Mouse (Mus musculus) left cerebral cortex, postnatal 10 days (tissue): ENCODE data around the gene Patj. TPM values are rescaled to one million over a fixed set of nuclear protein-coding genes. Genes with fewer than 3 reads are reported as not detected.
"Not testable (repeated sequence)": the region's sequence is repeated elsewhere in the genome, so short reads cannot be mapped to it uniquely, and the experiment has no call there.

Source experiments
- DNase-seq, 2 experiments: peaks; one replicate each; pipeline ENCODE4 v3.0.0; 2021 to 2022; ENCODE audit warnings: low spot score in 2 of 2, mixed read lengths in 1 of 2; ENCODE audit errors: extremely low spot score in 1 of 2
- intact Hi-C: fragments of 180-260 bp; cut with DNase I; formaldehyde crosslinking; loops from one replicate; pipeline ENCODE4 v1.15.1; 2025
- total RNA-seq, 2 experiments: library from RNA; stranded (reverse); gene quantifications; 2 replicates each; pipeline ENCODE4 v1.2.3; 2021

Patj gene
- total RNA-seq, 2 experiments from 2014 or later: 7.7 to 8.1 TPM

DNA sequence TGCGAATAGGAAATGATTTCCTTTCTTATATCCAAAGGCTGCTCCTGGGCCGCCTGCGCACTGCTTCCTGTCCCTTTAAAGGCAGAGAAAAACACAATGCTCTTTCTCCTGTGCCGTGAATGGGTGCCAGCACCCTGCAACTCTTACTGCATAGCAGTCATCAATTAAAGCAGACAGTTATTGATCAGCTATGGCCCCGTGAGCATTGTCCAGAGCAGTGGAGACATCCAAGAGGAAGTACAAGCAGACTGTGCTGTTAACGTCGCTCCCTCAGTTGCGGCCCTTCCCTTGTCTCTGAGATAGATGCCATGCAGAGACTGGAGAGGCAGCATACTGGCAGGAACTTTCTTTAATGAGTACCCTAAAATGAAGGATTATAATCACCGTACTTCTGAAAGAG is 292.9 kb downstream of the Patj start:
- DNase-seq: no peak
- intact Hi-C loops: no loop called here

DNA sequence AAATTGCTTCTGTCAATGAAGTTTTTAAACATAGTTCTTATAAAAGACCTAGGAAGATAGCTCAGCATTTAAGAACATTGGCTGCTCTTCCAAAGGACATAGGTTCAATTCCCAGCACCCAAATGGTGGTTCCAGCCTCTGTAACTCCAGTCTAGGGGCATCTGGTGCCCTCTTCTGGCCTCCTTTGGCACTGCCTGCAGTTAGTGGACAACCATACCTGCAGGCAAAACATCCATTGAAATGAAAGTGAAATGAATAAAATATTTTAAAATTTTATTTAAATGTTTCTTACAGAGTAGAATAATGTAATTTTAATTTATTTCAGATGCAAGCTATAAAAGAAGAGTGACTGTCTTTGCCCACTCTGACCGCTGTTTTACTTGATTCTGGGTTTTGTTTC is 294.4 kb downstream of the Patj start:
- intact Hi-C loops: loop anchor here (10.0 kb wide), 1 partner anchor 1995 kb away; no protein-coding TSS in a partner anchor
- no peak for DNase-seq

DNA sequence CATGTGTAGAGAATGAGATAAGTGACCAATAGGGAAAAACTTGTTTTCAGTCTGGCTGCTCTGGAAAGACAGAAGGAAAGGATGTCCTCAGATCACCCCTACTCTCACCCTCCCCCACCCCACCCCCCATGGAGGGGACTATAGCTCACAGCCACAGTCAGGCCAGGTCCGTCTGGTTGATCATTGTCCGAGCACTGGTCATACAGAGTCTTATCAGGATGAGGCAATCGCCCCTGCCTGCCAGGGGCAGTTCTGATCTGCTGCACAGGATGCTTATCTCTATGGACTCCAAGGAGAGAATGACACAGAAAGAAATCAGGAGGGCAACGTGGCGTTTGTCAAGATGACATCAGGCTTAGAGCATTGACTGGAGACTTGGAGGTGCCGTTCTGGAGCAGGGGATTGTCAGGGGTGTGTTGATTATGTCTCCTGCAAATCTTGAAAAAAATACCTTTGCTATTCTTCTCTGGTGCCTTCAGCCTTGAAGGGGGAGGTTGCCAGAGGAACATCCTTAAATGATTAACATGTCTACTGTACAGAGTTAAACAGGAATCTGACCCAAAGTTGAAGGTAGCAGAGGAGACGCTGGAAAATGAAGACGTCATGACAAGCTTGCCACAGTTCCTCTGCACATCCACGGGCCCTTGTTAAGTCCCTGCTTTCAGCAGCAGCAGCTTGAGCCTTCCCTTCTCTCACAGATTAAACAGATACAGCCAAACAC is 298.0 kb downstream of the Patj start:
- DNase-seq: no peak
- intact Hi-C loops: loop anchor here (10.0 kb wide), 1 partner anchor 1999 kb away; no protein-coding TSS in a partner anchor

DNA sequence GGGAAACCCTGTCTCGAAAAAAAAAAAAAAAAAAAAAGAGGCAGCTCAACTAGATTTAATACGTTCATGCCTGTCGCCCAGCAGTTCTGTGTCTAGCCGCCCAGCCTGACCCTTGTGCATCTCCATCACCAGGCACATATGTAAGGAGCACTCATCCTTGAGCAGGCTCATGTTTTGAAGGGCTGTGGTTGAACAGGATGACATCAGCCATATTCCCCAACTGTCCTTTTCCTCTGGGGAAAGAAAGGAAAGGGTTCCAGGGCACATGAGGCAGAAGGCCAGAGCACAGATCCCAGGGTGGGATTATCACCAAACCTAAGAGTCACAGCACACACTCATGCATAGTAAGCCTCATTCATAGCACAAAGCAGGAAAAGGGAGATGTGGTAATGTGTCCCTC is 302.3 kb downstream of the Patj start:
- DNase-seq: no peak
- intact Hi-C loops: loop anchor here (10.0 kb wide), 1 partner anchor 2003 kb away; no protein-coding TSS in a partner anchor

DNA sequence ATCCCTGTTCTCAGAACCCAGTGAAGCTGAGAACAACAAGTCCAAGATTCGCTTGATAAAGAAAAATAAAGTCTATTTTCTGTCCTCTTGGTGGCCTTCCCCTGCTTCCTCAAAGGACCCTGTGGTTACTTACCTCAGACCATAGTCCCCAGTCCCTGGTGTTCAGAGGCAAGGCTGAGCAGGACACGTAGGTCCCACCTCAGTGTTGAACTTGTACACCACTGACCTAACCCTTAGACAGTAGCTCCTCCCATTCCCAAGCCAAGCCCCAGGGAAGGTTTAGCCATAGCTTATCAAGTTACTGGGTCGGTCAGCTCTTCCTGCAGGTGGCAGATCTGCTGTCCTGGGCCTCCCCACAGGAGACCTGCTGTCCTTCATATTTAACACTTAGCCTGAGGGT is 303.3 kb downstream of the Patj start:
- intact Hi-C loops: loop anchor here (10.0 kb wide), 1 partner anchor 2004 kb away; no protein-coding TSS in a partner anchor

DNA sequence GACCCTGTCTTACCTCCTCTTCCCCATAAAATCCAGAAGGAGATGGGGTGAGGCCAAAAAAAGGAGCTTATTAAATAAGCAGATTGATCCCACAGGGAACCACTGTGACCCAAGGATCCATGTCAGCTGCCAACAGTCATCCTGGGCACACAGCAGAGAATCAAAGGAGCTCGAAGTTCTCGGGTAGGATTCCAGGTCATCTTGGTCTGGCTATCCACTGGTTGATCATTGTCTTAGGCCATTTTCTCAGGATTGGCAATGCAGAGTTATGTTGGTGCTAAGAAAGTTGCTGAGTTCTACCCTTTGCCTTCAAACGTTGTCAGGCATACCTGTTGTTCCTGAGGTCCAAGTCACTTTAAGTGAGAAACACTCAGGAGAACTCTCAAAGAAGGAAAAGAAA is 304.6 kb downstream of the Patj start:
- intact Hi-C loops: loop anchor here (5.0 to 10.0 kb wide), 2 partner anchors 158 to 1025 kb away; no protein-coding TSS in a partner anchor
- DNase-seq: no peak

More for the DNA sequence above, 303.3 kb downstream of the Patj start:
- DNase-seq: no peak

DNA sequence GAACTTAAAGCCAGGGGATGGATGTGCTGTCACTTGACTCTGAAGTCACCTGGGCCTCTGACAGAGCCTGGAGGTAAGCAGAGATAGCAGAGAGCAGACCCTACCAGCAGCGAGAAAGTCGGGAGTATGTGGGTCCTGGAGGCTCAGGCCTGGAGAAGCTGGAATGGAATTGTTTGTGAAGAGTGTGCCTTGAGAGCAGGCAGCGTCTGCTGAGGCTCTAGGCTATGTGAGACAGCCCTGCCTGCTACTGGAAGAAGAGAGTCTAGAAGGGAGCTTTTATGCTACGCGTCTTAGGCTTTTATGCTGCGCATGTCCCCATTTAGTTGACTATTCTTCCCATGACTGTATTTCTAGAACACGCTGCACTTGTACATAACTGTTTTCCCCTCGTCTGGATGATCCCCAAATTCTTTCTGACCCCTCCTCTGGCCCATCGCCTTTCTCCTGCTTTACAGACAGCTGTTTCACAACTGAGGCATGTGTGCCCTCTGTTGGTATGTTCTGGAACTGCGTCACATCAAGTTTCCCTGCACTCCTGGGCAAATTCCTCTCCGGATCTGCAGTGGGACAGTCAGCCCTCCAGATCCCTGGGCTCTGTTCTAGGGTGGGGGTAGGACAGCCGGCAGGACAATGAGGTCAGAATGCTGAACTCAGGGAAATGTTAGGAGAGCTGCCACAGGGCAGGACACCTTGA is 306.8 kb downstream of the Patj start:
- intact Hi-C loops: loop anchor here (5.0 to 10.0 kb wide), 2 partner anchors 160 to 1028 kb away; no protein-coding TSS in a partner anchor
- peak; percentile 67 to 71 for DNase-seq

DNA sequence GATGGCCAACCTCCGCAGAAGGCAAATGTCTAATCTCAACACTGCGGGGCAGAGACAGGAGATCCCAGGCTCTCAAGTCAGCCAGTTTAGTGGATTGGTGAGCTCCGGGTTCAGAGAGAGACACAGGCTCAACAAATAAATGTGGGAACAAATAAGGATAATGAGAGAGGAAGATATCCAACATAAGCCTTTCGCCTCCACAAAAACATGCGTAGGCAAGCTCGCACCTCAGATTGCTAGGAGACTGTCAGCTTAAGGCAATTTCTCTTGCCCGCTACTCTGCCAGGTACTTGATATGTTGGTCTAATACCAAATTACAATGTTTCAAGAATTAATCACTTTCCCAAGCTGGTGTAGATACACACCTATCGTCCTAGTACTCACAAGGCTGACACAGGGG is 315.3 kb downstream of the Patj start:
- DNase-seq: no peak
- intact Hi-C loops: no loop called here

DNA sequence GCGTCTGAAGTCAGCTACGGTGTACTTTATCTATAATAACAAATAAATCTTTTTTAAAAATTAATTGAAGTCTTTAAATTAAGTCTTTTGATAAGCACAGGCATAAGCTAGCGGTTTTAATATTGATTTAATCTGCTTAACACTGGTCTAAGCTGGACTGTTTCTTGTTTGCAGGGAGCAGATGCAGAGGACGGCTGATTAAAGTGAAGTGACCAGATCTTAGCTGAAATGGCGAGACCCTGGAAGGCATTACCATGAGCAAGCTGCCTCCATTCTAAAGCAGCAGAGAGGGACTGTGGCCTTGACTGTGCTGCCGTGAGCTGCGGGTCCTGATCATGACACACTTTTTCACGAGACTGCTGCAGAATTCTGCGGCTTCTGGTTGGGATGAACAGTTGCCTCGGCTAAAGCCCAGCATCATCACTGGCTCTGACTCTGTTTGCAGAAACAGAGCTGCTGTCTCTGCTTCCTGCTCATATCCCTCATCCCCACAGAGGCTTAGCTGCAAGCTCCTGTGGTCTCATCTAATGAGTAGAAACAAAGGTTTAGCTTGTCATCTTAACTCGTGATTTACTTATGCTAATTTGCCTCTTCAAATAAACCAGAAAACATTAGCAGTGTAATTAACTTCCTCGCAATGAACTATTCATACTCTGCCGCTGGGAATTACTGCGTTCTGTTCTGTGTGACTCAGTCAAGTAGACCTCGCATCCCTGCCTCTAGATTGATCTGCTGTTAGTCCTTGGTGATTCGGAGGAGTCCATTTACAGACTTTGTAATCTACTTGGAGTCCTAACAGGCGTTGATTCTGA is 322.4 kb downstream of the Patj start:
- intact Hi-C loops: no loop called here
- no peak for DNase-seq

DNA sequence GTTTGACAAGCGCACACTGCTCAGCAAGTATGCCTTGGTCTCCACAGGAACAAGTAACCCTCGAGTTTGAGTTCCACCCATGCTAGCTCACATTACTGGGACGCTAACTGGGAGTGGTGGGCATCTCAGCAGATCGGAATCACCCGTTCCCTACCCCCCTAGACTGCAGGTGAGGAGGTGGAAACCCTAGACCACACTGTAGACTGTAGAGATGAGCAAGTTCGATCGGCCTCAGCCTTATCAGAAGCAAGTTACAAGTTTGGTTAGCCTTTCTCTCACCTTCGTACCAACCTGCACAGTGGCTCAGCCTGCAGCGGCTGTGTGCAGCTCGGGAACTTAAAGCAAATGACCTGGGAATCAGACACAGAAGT is 322.9 kb downstream of the Patj start:
- no peak for DNase-seq
- intact Hi-C loops: no loop called here

DNA sequence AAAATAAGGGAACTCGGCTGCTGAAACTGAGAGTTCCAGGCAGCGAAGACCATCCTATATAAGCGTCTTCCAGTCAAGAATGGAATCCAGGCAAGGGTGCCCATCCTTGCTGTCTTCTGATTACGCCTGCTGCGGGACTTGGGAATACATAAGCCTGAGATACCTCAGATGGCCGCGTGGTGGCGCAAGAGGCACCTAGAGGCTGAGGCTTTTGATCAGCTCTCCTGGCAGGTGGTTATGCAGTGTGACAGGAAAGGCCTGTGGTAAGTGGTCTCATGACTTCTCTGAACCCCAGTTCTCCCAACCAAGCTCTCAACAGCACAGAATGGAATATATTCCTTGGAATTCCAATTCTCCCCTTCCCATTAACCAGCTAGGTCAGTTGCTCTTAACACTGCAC is 326.9 kb downstream of the Patj start:
- DNase-seq: peak; percentile 27 to 60
- intact Hi-C loops: no loop called here

DNA sequence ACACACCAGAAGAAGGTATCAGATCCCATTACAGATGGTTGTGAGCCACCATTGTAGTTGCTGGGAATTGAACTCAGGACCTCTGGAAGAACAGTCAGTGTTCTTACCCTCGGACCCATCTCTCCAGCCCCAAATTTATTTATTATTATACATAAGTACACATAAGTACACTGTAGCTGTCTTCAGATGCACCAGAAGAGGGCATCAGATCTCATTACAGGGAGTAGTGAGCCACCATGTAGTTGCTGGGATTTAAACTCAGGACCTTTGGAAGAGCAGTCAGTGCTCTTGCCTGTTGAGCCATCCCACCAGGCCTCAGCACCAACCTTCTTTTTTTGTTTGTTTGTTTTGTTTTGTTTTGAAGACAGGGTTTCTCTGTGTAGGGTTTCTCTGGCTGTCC is 329.1 kb downstream of the Patj start:
- intact Hi-C loops, DNase-seq: not testable (repeated sequence)

DNA sequence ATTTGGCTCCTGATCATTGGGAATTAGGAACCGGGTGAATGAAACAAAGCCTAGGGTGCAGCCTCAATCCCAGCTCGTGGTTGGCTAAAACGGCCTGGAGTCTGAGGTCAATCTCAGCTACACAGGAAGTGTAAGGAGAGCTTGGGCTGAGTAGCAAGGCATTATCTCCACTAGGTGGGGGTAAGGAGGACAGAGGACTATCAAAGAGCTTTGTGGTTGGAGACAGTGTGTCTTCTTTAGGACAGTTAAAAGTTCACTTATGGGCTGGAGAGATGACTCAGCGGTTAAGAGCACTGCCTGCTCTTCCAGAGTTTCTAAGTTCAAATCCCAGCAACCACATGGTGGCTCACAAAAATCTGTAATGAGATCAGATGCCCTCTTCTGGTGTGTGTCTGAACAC is 329.9 kb downstream of the Patj start:
- no peak for DNase-seq
- intact Hi-C loops: no loop called here

DNA sequence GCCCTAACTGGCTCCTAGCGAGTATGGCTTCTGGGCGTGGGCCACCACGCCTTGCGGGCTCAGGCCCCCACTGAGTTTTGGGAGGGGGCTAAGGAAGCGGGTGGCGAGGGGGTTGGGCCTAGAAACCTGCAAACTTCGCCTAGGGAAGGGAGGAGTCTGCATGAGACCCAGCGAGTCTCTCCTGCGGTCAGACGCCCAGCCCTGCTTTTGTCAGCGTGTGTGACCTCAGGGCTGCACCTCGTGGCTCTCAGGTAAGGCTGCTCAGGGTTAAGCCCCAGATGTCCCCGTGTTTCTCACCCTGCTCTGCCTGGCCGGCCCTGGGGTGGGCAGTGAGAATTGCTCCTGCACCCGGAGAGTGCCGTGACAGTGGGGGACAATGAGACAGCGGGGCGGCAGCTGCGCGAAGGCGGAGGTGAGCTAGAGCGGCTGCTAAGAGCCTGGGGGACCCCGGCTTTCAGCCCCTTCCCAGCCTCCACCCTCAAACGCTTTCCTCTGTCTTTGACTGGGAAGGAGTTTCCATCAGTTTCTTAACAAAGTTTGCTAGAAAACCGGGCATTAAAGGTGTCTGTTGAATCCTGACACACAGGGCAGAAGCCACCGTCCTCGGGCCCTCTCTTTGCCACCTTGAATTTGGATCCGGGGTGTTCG is 331.1 kb downstream of the Patj start, which contains the start of gene L1td1:
TSS of gene L1td1 (plus strand) at position 145 of the 648 bp plus-strand sequence.
- no peak for DNase-seq
- intact Hi-C loops: no loop called here

DNA sequence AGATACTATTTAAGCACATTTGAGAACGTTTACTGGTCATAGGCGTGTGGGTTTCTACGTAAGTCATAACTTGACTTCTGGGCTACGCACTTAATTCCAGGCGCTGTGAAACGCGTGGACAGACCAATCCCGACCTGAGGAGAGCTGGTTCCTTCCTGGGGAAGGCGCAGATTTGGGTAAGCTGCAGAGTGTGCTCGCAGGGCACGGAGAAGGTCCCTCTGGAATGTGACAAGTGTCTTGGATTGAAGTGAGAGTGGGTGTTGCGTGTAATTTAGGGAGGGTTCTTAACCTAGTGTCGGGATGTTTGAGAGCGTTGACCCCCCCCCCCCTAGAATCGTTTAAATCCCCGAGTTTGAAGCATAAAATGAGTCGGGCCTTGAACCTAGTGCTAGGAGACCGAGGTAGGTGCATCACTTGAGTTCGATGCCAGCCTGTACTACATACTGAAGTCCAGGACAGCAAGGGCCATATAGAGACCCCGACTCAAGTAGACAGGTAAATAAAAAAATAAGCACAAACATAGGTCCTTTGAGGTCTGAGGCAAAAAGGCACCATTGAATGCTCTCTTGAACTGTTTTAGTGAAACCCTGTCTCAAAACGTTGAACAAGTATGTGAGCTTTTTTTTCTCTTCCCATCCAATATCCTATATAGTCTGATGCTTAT is 331.8 kb downstream of the Patj start:
- DNase-seq: no peak
- intact Hi-C loops: no loop called here

DNA sequence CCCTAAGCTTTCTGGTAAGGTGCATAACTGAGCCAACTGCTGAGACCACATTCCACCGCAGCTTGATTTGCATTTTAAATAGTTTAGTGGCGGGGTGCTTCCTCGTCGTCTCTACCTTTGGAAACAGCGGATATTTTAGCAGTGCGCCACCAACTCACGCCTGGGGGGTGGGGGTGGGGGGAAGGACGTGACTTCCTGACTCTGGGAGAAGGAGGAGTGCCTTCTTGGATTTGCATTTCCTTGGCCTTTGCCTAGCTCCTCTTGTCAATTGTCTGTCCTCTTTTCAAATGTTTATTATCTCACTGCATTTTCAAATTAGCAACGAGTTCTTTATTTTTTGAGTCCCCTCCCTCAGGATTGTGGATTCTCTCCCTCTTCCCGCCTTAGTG is 332.4 kb downstream of the Patj start:
- intact Hi-C loops: no loop called here
- DNase-seq: no peak

DNA sequence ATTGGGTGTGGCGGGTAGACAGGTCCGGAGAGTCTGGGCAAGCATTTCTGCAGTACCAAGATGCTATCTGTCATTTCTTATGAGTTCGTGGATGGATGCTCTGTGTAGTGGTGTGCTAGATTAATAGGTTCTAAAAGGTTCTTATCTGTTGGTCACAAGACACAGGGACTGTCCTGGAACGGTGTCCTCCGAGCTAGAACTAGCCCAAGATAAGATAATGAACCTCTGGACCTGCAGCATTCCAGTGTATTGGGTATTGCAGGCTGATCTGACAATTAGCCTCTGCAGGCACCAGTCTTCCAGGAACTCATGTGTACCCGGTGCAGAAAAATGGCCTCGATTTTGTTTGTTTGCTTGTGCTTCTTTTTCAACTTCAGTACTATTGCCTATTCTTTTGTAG is 333.1 kb downstream of the Patj start:
- no peak for DNase-seq
- intact Hi-C loops: no loop called here

DNA sequence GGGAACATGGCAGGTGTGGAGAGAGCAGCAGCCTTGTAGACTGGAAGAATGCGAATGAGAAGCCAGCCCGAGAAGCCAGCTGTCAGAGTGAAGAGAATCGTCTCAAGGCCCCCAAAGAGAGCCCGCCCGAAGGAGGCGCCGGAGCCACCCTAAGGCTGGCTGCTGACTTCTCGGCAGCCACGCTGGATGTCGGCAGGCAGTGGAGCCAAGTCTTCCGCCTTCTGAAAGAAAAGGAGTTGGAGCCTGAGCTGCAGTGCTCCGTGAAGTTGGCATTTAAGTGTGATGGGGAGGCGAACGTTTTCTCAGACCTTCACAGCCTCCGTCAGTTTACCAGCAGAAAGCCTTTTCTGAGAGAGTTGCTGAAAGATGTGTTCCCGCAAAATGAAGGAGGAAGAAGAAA is 338.1 kb downstream of the Patj start:
- intact Hi-C loops: no loop called here
- no peak for DNase-seq
